In genomic region chr6:120356951-120357945, GRCm38 (mm10) we compare ENCODE assay signal across 7 mouse cellular contexts. TPM values are rescaled to one million over a fixed set of nuclear protein-coding genes. Genes with fewer than 3 reads are reported as not detected.
DNase-seq lines count a peak whose midpoint lies in the region; ATAC-seq and TF ChIP-seq lines count a peak whose summit lies in the region.

No protein-coding gene starts in this region.

- peak overlapping the region; percentile 87 for H3K27ac ChIP-seq in embryonic facial prominence, embryonic 10.5 days (replicated peaks)
- H3K27ac ChIP-seq in intestine, postnatal 0 days (ENCODE audit: low read depth, low read length), result peak overlapping the region; percentile 83
- peak overlapping the region; percentile 56 for H3K27ac ChIP-seq in midbrain, embryonic 12.5 days (replicated peaks)
- H3K27ac ChIP-seq in small intestine, adult 2 months (ENCODE audit: insufficient read depth, low read depth, low read length), result peak overlapping the region; percentile 45

- peaks cover 11% of the 10 kb centered on the region for H3K4me1 ChIP-seq in embryonic facial prominence, embryonic 10.5 days
- no peaks in the 10 kb centered on the region for H3K4me1 ChIP-seq in intestine, postnatal 0 days (replicated peaks; ENCODE audit: control insufficient read depth, insufficient read depth, low read length)
- H3K4me1 ChIP-seq in midbrain, embryonic 12.5 days, result peaks cover 8% of the 10 kb centered on the region
- no peaks in the 10 kb centered on the region for H3K4me1 ChIP-seq in small intestine, adult 2 months (ENCODE audit: control insufficient read depth, insufficient read depth, insufficient read length, low read length)

- 2% methylated on average over 31 of the region's 31 CpGs for WGBS in embryonic facial prominence, embryonic 10.5 days
- WGBS in intestine, postnatal 0 days, result under 1% methylated on average over 31 of the region's 31 CpGs
- WGBS in midbrain, embryonic 12.5 days, result 1% methylated on average over 31 of the region's 31 CpGs
- whole genome bisulfite sequencing in small intestine, adult 2 months, result under 1% methylated on average over 31 of the region's 31 CpGs

- DNase-seq in adrenal gland, postnatal 10 days, result peak; percentile 86
- peak; percentile 89 for DNase-seq in embryonic facial prominence, embryonic 10.5 days (ENCODE audit: low spot score)
- peak; percentile 77 for DNase-seq in gonadal fat pad, adult 2 months (ENCODE audit: low read depth)
- peak; percentile 79 for DNase-seq in left cerebral cortex, postnatal 4 days

- TF ChIP-seq CTCF in intestine, postnatal 0 days (IDR thresholded peaks at IDR 0.05; ENCODE audit: low read depth), result peak; percentile 44
- TF ChIP-seq CTCF in small intestine, adult 2 months (IDR thresholded peaks at IDR 0.05; ENCODE audit: extremely low read depth, insufficient read length, insufficient replicate concordance, low read depth, low read length), result no peak

- H3K4me2 ChIP-seq in intestine, postnatal 0 days (replicated peaks; ENCODE audit: low read depth), result peak overlapping the region; percentile 77
- H3K4me2 ChIP-seq in midbrain, embryonic 12.5 days (replicated peaks), result peak overlapping the region; percentile 59

- intact Hi-C loops in left cerebral cortex, postnatal 4 days (cut with DNase I), result no loop called here

- peak overlapping the region; percentile 65 for H3K9ac ChIP-seq in intestine, postnatal 0 days (ENCODE audit: low read depth, low read length)
- peak overlapping the region; percentile 62 for H3K9ac ChIP-seq in midbrain, embryonic 12.5 days (replicated peaks)

- no peaks in the 10 kb centered on the region for H3K9me3 ChIP-seq in embryonic facial prominence, embryonic 10.5 days
- H3K9me3 ChIP-seq in intestine, postnatal 0 days (ENCODE audit: control insufficient read depth), result no peaks in the 10 kb centered on the region
- H3K9me3 ChIP-seq in midbrain, embryonic 12.5 days, result no peaks in the 10 kb centered on the region

- ATAC-seq in intestine, postnatal 0 days, result peak; percentile 96
- ATAC-seq in midbrain, embryonic 12.5 days (ENCODE audit: low FRiP score, low read depth), result peak; percentile 98

- H3K4me3 ChIP-seq in embryonic facial prominence, embryonic 10.5 days, result peak overlapping the region; percentile 65
- H3K4me3 ChIP-seq in intestine, postnatal 0 days (ENCODE audit: low read depth, low read length), result peak overlapping the region; percentile 65
- H3K4me3 ChIP-seq in midbrain, embryonic 12.5 days, result peak overlapping the region; percentile 60
- peak overlapping the region; percentile 60 for H3K4me3 ChIP-seq in small intestine, adult 2 months (ENCODE audit: low read depth, low read length)

- H3K36me3 ChIP-seq in embryonic facial prominence, embryonic 10.5 days (replicated peaks), result peaks cover 18% of the 10 kb centered on the region
- peaks cover 4% of the 10 kb centered on the region; the same call in 1 of the 2 replicates for H3K36me3 ChIP-seq in intestine, postnatal 0 days (ENCODE audit: control insufficient read depth, insufficient read depth)
- peaks cover 12% of the 10 kb centered on the region; the same call in 1 of the 2 replicates for H3K36me3 ChIP-seq in midbrain, embryonic 12.5 days
- H3K36me3 ChIP-seq in small intestine, adult 2 months (ENCODE audit: control insufficient read depth, insufficient read depth, low read length), result peaks cover 4% of the 10 kb centered on the region; the same call in 1 of the 2 replicates

- no peaks in the 10 kb centered on the region for H3K27me3 ChIP-seq in embryonic facial prominence, embryonic 10.5 days (replicated peaks; ENCODE audit: low read depth, poor library complexity, severe bottlenecking)
- no peaks in the 10 kb centered on the region for H3K27me3 ChIP-seq in intestine, postnatal 0 days (replicated peaks; ENCODE audit: control insufficient read depth, insufficient read depth, low read length)
- H3K27me3 ChIP-seq in midbrain, embryonic 12.5 days, result no peaks in the 10 kb centered on the region
- no peaks in the 10 kb centered on the region for H3K27me3 ChIP-seq in small intestine, adult 2 months (ENCODE audit: control insufficient read depth, insufficient read depth, low read length)

- no peak for TF ChIP-seq POLR2A in small intestine, adult 2 months (IDR thresholded peaks at IDR 0.05; ENCODE audit: low read depth, low read length)

RNA-seq across cellular contexts. Expression of gene Kdm5a, which starts 6.7 kb away (rescaled TPM):
- 10 to 100 TPM; 47.6 to 61.9 TPM for total RNA-seq in adrenal gland, postnatal 10 days (2021)
- polyA plus RNA-seq in embryonic facial prominence, embryonic 10.5 days (2016; fragmentation: Nextera tagmentation; extraction: Ambion mirVana), result 53.5 and 55.3 TPM in 2 replicates
- polyA plus RNA-seq in gonadal fat pad, adult 2 months (2012; rRNA removed), result 6.8 and 8.0 TPM in 2 replicates
- polyA plus RNA-seq in intestine, postnatal 0 days (2015; fragmentation: Nextera tagmentation; extraction: Ambion mirVana), result 20.2 and 23.2 TPM in 2 replicates
- 10 to 100 TPM; 34.7 to 37.0 TPM for total RNA-seq in left cerebral cortex, postnatal 4 days (2021)
- 64.7 and 65.9 TPM in 2 replicates for polyA plus RNA-seq in midbrain, embryonic 12.5 days (2016; fragmentation: Nextera tagmentation; extraction: Ambion mirVana)
- polyA plus RNA-seq in small intestine, adult 2 months (2012; rRNA removed), result 0.48 and 1.1 TPM in 2 replicates

RNA-seq across cellular contexts. Expression of gene Ccdc77, which starts 6.9 kb away (rescaled TPM):
- total RNA-seq in adrenal gland, postnatal 10 days (2021), result 10 to 100 TPM in 1 of 2 experiments, 1 to 10 TPM in 1; 9.1 to 11.0 TPM
- 30.1 and 32.7 TPM in 2 replicates for polyA plus RNA-seq in embryonic facial prominence, embryonic 10.5 days (2016; fragmentation: Nextera tagmentation; extraction: Ambion mirVana)
- polyA plus RNA-seq in gonadal fat pad, adult 2 months (2012; rRNA removed), result 7.6 TPM in 2 replicates
- 7.2 and 9.9 TPM in 2 replicates for polyA plus RNA-seq in intestine, postnatal 0 days (2015; fragmentation: Nextera tagmentation; extraction: Ambion mirVana)
- total RNA-seq in left cerebral cortex, postnatal 4 days (2021), result 1 to 10 TPM; 6.1 to 6.3 TPM
- 24.6 and 25.2 TPM in 2 replicates for polyA plus RNA-seq in midbrain, embryonic 12.5 days (2016; fragmentation: Nextera tagmentation; extraction: Ambion mirVana)
- polyA plus RNA-seq in small intestine, adult 2 months (2012; rRNA removed), result 0.48 and 0.58 TPM in 2 replicates

Comparison
In these comparisons a context has a peak if more than half of its experiments do, and no peak if none do; other contexts are left out.
1. Peak in every context shown above with its lines: DNase-seq, ATAC-seq, H3K4me3 ChIP-seq and H3K27ac ChIP-seq.